Mouse (Mus musculus) kidney, adult 2 months (tissue): ENCODE results near the gene Vwa5b2.

Experiments
- CTCF ChIP-seq: fragments of 200-500 bp; conservative IDR thresholded peaks from 2 replicates; pipeline ENCODE4 v1.5.1; 2011; ENCODE audit warnings: low read depth, mild to moderate bottlenecking, control low read depth, low read length, moderate library complexity, mixed read lengths; ENCODE audit not compliant: insufficient read depth, insufficient read length
- POLR2A ChIP-seq: fragments of 200-500 bp; IDR thresholded peaks from one replicate; pipeline ENCODE4 v1.6.1; 2011; ENCODE audit warnings: low read depth, low read length, control low read depth

DNA sequence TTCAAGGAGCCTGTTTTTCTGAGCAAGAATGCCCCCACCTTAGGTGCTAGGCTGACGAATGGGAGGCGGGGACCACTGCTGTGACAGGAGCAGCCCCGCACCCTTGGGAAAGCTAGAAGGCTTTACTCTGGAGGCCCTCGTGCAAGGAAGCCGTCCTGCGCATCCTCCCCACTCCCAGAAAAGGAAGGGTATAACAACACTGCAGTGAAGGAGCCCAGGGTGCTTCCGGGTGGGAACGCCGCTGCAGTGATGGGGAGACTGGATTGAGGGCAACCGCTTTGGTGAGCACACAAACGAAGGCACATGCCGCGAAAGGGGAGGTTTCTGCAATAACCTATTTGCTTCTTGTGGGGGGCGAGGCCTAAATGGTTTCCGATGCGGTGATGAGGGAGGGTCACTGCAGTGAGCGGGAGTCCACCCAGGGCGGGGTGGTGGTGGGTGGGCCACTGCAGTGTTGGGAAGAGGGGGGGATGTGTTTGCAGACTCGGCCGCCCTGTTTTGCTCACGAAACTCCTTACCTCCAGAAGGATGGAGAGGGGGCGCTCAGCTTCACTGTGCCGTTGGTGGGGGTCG lies at the start of gene Vwa5b2:
- no peak for TF ChIP-seq CTCF
- TF ChIP-seq POLR2A, result no peak
